Mouse (Mus musculus): ENCODE measurements around the gene Dock1. TPM values are rescaled to one million over a fixed set of nuclear protein-coding genes. Genes with fewer than 3 reads are reported as not detected.

Gene Dock1
- polyA plus RNA-seq, 1 experiment from 2014 or later: 29.0 TPM

- H3K4me2 ChIP-seq: no peak overlapping the region
- no peaks in the 10 kb centered on the region for H3K27me3 ChIP-seq (replicated peaks)
- no peak overlapping the region for H3K27ac ChIP-seq
- no peaks in the 10 kb centered on the region for H3K9me3 ChIP-seq
- no peak for ATAC-seq (ENCODE audit: insufficient read depth, low FRiP score, low read depth)
- peaks cover 31% of the 10 kb centered on the region for H3K4me1 ChIP-seq
- H3K4me3 ChIP-seq (replicated peaks): no peak overlapping the region
- H3K9ac ChIP-seq: no peak overlapping the region
- WGBS: 67% methylated on average over 4 of the region's 4 CpGs
- H3K36me3 ChIP-seq: no peaks in the 10 kb centered on the region
Observed at GRCm38 (mm10) chr7:134697479-134697878, 27.0 kb downstream of the Dock1 start.

GRCm38 (mm10) chr7:134698246-134698645 is 27.8 kb downstream of the Dock1 start:
- no peak overlapping the region for H3K4me3 ChIP-seq (replicated peaks)
- H3K4me2 ChIP-seq: no peak overlapping the region
- H3K27ac ChIP-seq: no peak overlapping the region
- no peaks in the 10 kb centered on the region for H3K36me3 ChIP-seq
- no peaks in the 10 kb centered on the region for H3K9me3 ChIP-seq
- no peak for ATAC-seq (ENCODE audit: insufficient read depth, low FRiP score, low read depth)
- H3K4me1 ChIP-seq: peaks cover 31% of the 10 kb centered on the region
- H3K27me3 ChIP-seq (replicated peaks): no peaks in the 10 kb centered on the region
- H3K9ac ChIP-seq: no peak overlapping the region
- WGBS: 67% methylated on average over 5 of the region's 5 CpGs

GRCm38 (mm10) chr7:134700001-134700400 is 29.5 kb downstream of the Dock1 start:
- H3K4me3 ChIP-seq (replicated peaks): no peak overlapping the region
- no peaks in the 10 kb centered on the region for H3K27me3 ChIP-seq (replicated peaks)
- H3K4me1 ChIP-seq: peaks cover 25% of the 10 kb centered on the region
- no peak for ATAC-seq (ENCODE audit: insufficient read depth, low FRiP score, low read depth)
- no peak overlapping the region for H3K9ac ChIP-seq
- no peaks in the 10 kb centered on the region for H3K36me3 ChIP-seq
- no peak overlapping the region for H3K27ac ChIP-seq
- H3K9me3 ChIP-seq: no peaks in the 10 kb centered on the region
- WGBS: 85% methylated on average over 5 of the region's 5 CpGs
- H3K4me2 ChIP-seq: no peak overlapping the region

DNA sequence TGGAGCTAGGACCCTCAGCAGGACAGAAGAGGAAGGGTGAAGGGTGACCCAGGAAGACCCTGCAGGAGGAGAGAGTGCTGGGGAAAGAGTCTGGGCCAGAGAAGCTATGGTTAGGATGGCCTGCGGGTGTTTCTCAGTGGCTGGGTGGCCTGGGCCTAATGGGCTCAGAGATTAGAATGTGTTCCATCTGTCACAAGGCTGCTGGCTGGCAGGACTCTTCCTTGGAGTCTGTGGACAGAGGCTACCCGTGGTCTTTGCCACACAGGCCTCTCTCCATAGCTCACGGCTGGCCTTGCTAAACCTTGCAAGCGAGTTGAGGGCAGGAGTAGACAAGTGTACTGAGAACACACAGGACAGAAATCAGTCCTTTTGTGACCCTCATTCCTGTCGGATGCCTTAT is 32.0 kb downstream of the Dock1 start:
- 70% methylated on average over 5 of the region's 5 CpGs for WGBS
- H3K27me3 ChIP-seq (replicated peaks): no peaks in the 10 kb centered on the region
- H3K36me3 ChIP-seq: no peaks in the 10 kb centered on the region
- no peak overlapping the region for H3K4me2 ChIP-seq
- H3K27ac ChIP-seq: no peak overlapping the region
- H3K4me3 ChIP-seq (replicated peaks): no peak overlapping the region
- H3K4me1 ChIP-seq: peaks cover 10% of the 10 kb centered on the region
- no peak overlapping the region for H3K9ac ChIP-seq
- ATAC-seq (ENCODE audit: insufficient read depth, low FRiP score, low read depth): no peak
- no peaks in the 10 kb centered on the region for H3K9me3 ChIP-seq

DNA sequence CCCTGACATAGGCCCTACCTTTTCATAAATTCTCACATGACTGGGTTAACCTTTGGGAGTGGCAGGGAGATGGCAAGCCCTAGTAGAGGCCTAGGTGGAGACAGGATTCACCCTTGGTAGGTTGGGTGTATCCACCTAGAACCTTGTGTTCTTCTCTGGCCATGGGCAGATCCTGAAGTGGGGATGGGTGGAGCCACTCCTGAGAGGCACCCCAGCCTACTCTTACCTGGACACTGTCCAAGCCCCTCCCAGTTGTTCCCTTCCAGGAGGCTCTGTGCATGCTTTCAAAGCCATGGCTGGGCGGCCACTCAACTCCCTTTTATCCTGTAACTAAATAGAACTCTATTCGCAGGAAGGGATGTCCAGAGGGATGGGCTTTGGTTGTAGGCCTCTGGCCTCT is 33.2 kb downstream of the Dock1 start:
- H3K27me3 ChIP-seq (replicated peaks): no peaks in the 10 kb centered on the region
- 61% methylated on average over 2 of the region's 2 CpGs for WGBS
- no peak overlapping the region for H3K9ac ChIP-seq
- no peak overlapping the region for H3K4me3 ChIP-seq (replicated peaks)
- ATAC-seq (ENCODE audit: insufficient read depth, low FRiP score, low read depth): peak; percentile 72; the same call in 1 of the 2 replicates
- no peak overlapping the region for H3K4me2 ChIP-seq
- no peaks in the 10 kb centered on the region for H3K9me3 ChIP-seq
- no peak overlapping the region for H3K27ac ChIP-seq
- no peaks in the 10 kb centered on the region for H3K36me3 ChIP-seq
- H3K4me1 ChIP-seq: peaks cover 4% of the 10 kb centered on the region

DNA sequence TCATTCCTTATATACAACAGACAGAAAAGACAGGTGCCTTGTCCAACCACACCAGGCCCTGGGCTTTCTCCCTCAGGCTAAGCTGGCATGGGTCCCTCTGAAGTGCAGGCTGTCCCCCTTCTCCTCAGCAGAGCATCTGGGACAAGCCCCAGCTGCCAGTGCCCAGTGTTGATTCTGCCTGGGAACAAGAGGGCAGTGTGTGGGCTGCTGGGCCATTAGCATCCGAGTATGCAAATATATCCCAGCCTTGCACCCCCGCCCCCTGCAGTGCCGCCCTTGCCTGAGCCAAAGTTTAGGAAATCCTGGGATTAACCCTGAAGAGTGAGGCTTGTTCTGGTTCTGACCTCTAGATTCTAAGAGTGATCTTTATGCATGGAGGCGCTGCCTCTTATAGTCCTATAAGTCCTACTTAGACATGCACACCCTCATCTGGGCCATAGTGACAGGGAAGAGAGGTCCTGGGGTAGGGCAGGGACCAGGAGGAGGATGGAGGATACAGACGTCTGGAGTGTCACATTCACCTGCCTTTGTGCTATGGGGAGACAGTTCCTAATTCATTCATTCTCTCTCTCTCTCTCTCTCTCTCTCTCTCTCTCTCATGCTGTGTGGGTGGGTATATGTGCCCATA is 38.9 kb downstream of the Dock1 start:
- 35% methylated on average over 5 of the region's 5 CpGs for WGBS
- peak; percentile 71; the same call in 1 of the 2 replicates for ATAC-seq (ENCODE audit: insufficient read depth, low FRiP score, low read depth)

DNA sequence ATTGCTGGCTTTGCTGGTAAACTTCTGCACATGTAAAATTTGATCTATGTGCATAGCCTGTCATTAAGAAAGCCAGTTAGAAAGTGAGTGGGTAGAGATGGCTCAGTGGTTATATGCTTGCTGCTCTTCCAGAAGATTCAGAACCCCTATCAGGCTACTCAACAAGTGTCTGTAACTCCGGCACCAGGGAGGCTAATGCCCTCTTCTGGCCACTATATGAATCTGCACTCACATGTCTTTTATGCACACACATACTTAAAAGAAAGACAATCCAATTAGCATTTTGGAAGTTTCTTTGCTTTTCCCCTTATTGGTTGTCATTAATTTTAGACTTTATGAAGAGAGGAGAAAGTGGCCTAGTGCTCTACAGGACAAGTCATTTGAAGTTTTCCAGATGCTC is 41.1 kb downstream of the Dock1 start:
- Histone ChIP-seq H3K4me2 (no peak overlapping the region), H3K9me3 (no peaks in the 10 kb centered on the region), H3K4me3 (replicated peaks) (no peak overlapping the region), H3K27ac (no peak overlapping the region), H3K9ac (no peak overlapping the region), H3K4me1 (0 out of 2 replicates have a peak, but pooled peaks cover 2% of the 10 kb centered on the region), H3K27me3 (replicated peaks) (no peaks in the 10 kb centered on the region), H3K36me3 (no peaks in the 10 kb centered on the region)
- WGBS: 85% methylated on average over 1 of the region's 1 CpGs
- ATAC-seq (ENCODE audit: insufficient read depth, low FRiP score, low read depth): no peak

More for the DNA sequence above, 38.9 kb downstream of the Dock1 start:
- no peaks in the 10 kb centered on the region for H3K36me3 ChIP-seq
- no peaks in the 10 kb centered on the region for H3K9me3 ChIP-seq
- H3K4me1 ChIP-seq: 0 out of 2 replicates have a peak, but pooled peaks cover 2% of the 10 kb centered on the region
- no peak overlapping the region for H3K9ac ChIP-seq
- H3K27ac ChIP-seq: no peak overlapping the region
- no peaks in the 10 kb centered on the region for H3K27me3 ChIP-seq (replicated peaks)
- H3K4me3 ChIP-seq (replicated peaks): no peak overlapping the region
- H3K4me2 ChIP-seq: no peak overlapping the region

DNA sequence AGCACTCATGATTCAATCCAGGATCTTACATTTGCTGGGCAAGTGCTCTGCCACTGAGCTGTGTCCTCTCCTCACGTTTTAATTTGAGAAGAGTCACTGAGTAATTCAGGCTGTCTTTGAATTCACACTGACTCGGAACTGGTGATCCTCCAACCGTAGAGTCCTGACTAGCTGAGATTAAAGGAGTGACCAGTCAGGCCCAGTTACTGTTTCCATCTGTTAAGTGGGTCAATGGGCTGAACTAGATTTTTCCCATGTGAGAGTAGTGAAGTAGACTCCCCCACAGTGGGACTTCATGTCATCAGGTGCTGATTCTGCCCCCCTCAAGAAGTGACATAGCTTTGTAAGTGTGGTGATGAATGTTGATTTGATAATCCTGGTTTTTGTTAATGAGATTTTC is 49.0 kb downstream of the Dock1 start:
- Histone ChIP-seq H3K27me3 (replicated peaks) (no peaks in the 10 kb centered on the region), H3K36me3 (no peaks in the 10 kb centered on the region), H3K9ac (no peak overlapping the region), H3K4me3 (replicated peaks) (no peak overlapping the region), H3K4me2 (no peak overlapping the region), H3K9me3 (no peaks in the 10 kb centered on the region), H3K4me1 (no peaks in the 10 kb centered on the region), H3K27ac (no peak overlapping the region)
- 82% methylated on average over 3 of the region's 3 CpGs for WGBS
- ATAC-seq (ENCODE audit: insufficient read depth, low FRiP score, low read depth): no peak

DNA sequence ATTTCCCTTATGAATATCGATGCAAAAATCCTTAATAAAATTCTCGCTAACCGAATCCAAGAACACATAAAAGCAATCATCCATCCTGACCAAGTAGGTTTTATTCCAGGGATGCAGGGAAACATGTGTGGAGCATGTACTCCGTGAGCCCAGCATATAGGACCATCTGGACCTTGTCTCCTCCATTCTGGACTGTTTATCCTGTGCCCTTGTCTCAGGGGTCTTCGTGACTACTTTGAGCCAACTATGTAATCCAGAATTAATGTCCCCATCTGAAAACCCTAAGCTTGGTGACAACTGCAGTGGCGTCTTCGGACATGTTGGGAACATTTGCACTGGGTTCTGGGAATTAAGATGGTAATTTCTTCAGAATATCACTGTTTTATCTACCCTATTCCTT is 51.9 kb downstream of the Dock1 start:
- Histone ChIP-seq H3K27ac (no peak overlapping the region), H3K9me3 (no peaks in the 10 kb centered on the region), H3K4me1 (peaks cover 6% of the 10 kb centered on the region; the same call in 1 of the 2 replicates), H3K4me2 (no peak overlapping the region), H3K27me3 (replicated peaks) (no peaks in the 10 kb centered on the region), H3K4me3 (replicated peaks) (no peak overlapping the region), H3K9ac (no peak overlapping the region), H3K36me3 (no peaks in the 10 kb centered on the region)
- ATAC-seq (ENCODE audit: insufficient read depth, low FRiP score, low read depth): no peak
- 87% methylated on average over 7 of the region's 7 CpGs for WGBS

DNA sequence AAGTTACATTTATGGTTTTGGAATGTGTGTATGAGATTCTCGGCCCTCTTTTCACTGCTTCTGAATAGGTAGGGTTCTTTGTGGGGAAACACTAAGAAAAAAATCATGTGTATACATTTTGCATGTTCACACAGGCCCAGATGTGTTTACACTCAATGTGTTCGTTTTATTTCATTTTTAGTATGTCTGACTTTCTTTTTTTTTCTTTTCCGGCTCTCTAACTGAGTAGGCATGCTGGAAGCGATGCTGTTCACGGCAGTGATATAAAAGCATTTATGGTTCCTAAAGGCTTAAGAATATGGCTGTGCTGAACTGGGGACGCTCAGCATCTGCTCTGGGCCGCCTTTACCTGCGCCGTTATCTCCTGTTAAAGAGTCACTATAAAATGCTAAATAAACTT is 52.5 kb downstream of the Dock1 start:
- no peak overlapping the region for H3K9ac ChIP-seq
- no peak overlapping the region for H3K4me2 ChIP-seq
- H3K27ac ChIP-seq: no peak overlapping the region
- no peaks in the 10 kb centered on the region for H3K9me3 ChIP-seq
- H3K4me3 ChIP-seq (replicated peaks): no peak overlapping the region
- H3K4me1 ChIP-seq: peaks cover 6% of the 10 kb centered on the region; the same call in 1 of the 2 replicates
- no peak for ATAC-seq (ENCODE audit: insufficient read depth, low FRiP score, low read depth)
- no peaks in the 10 kb centered on the region for H3K27me3 ChIP-seq (replicated peaks)
- WGBS: 77% methylated on average over 9 of the region's 9 CpGs
- H3K36me3 ChIP-seq: no peaks in the 10 kb centered on the region

GRCm38 (mm10) chr7:134723509-134723908 is 53.1 kb downstream of the Dock1 start:
- WGBS: 81% methylated on average over 5 of the region's 5 CpGs

GRCm38 (mm10) chr7:134724841-134725240 is 54.4 kb downstream of the Dock1 start:
- no peak overlapping the region for H3K9ac ChIP-seq
- peaks cover 6% of the 10 kb centered on the region; the same call in 1 of the 2 replicates for H3K4me1 ChIP-seq
- H3K27me3 ChIP-seq (replicated peaks): no peaks in the 10 kb centered on the region
- WGBS: 55% methylated on average over 7 of the region's 7 CpGs
- no peak overlapping the region for H3K4me3 ChIP-seq (replicated peaks)
- no peaks in the 10 kb centered on the region for H3K9me3 ChIP-seq
- H3K27ac ChIP-seq: no peak overlapping the region
- no peak for ATAC-seq (ENCODE audit: insufficient read depth, low FRiP score, low read depth)
- H3K4me2 ChIP-seq: no peak overlapping the region
- 0 out of 2 replicates have a peak, but pooled peaks cover 3% of the 10 kb centered on the region for H3K36me3 ChIP-seq

More at GRCm38 (mm10) chr7:134723509-134723908, 53.1 kb downstream of the Dock1 start:
- Histone ChIP-seq H3K36me3 (0 out of 2 replicates have a peak, but pooled peaks cover 3% of the 10 kb centered on the region), H3K9ac (no peak overlapping the region), H3K4me1 (peaks cover 6% of the 10 kb centered on the region; the same call in 1 of the 2 replicates), H3K27ac (no peak overlapping the region), H3K9me3 (no peaks in the 10 kb centered on the region), H3K4me2 (no peak overlapping the region), H3K4me3 (replicated peaks) (no peak overlapping the region), H3K27me3 (replicated peaks) (no peaks in the 10 kb centered on the region)
- no peak for ATAC-seq (ENCODE audit: insufficient read depth, low FRiP score, low read depth)

Measured in stomach, embryonic 15.5 days (tissue).